Mouse (Mus musculus) 3T3-L1 (cell line): Measurements from ENCODE around the gene Arrdc2.
"Not testable (repeated sequence)": the region's sequence is repeated elsewhere in the genome, so short reads cannot be mapped to it uniquely, and the experiment has no call there.

Experiments
- DNase-seq: peaks from one replicate; pipeline ENCODE4 v3.0.0-alpha.2; 2015; ENCODE audit warnings: low read depth, low spot score

The Arrdc2 gene

DNA sequence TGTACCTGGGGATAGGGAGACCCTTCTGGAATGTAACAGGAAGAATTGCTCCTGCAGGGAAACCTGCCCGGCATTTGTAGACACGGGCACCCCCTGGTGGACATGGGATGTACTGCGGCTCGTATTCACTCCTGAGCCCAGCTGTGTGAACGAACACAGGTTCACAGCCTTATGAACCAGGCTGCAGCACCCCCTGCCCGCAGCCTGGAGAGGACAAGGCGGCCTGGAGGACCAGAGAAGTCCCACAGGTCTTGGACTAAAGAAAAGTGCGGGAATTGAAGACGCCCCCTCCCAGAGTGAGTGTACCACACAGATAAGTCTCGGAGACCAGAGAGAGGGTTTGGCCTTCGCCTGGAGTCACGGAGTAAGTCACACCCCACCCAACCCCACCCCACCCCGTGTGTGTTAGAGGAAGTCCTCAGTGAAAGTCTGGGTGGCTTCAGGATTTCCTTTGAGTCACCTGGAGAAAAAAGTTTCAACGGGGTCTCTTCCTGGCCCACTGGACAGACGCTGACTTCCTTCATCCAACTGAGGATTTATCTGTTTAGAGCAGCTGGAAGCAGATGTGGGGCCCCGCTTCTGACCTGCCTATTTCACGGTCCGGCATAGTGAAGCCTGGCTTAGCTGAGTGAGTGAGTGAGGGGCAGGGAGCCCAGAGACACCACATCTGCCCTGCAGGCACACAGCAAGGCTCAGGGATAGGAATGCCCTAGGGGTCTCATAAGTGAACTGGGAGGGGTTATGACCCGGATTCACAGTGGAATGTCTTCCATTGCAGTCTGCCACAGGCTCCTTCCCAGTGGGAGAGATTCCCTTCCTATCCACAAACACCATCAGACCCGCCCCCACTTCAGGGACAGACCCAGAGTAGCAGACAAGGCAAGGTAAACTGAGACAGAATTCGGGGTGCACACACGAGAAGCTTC, 1.9 kb upstream of the Arrdc2 start:
- DNase-seq = peak; percentile 96

DNA sequence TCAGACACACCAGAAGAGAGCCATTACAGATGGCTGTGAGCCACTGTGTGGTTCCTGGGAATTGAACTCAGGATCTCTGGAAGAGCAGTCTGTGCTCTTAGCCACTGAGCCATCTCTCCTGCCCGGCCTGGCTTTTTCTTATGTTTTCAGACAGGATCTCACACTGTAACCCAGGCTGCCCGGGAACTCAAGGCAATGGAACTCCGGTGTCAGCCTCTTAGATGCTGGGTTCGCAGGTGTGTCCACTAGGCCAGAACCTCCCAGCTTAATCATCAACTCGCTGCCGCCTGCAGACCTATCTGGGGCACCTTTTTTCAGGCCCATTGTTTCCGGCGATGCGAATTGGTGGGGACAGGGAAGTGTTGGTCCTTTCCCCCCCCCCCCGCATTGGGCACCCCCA, 1.1 kb upstream of the Arrdc2 start:
- peak; percentile 38 for DNase-seq

DNA sequence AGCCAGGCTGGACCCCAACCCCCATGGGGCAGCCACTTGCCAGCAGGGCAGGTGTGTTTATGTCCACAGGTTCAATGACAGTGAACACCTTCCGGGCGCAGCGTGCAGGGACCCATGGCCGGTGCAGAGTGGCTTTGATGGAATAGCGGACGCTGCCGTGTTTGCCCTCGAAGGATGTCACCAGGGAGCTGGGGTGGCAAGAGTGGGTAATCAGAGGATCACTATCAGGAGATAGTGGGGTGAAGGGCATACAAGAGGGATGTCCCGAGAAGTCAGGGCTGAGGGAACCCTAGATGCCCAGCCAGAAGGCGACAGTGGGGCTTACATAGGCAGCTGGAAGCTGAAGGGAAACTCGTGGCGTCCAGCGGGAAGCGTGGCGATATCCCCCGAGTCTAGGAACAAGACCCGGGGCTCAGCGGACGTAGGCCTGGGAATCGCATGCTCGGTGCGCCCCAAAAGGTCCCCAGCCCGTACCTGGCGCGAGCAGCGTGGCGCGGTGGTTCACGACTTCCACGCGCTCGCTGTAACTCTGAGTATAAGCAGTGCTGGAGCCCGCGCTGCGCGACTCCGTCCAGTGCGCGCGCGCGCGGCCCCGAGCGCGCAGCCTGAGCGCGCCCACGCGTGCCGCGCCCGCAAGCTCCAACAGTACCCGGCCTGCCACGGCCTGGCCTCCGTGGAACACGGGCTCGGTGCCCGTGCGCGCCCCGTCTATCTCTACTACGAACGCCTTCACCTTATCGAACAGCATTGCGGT, 689 bp downstream of the Arrdc2 start:
- peak; percentile 51 for DNase-seq

DNA sequence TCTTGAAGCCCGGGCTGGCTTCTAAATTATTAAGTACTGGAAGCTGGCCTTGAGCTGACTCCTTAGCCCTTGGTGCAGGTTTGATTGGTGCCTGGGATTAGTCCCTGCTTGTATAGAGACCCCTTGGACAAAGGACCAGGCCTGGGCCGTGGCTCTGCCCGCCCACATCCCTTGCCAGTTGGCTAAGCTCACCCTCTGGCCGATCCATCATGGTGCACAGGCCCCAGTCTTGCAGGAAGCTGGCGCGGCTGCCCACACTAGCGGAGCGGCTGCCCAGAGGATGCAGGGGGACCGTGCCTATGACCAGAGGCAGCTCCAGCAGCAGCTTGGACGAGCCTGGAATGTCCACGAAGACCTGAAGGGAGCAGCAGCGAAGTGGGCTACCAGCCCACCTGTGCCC, 2.9 kb downstream of the Arrdc2 start:
- no peak for DNase-seq

DNA sequence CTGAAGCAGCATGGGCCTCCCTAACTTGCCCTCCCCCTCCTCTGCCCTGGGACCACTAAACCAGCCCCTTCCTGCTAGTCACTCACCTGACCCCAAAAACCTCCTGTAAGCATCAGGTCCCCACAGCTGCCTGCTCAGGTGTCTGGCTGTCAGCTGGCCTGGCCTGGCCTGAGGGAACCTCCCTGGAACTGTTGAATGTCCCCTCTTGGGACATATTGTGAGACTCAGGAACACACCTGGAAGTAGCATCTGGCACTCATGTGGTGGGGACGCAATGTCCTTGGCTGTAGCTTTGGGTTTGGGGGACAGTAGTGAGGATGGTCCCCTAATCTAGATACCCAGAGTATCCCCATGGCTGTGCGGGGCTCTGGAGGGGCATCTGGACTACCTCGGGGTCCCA, 5.4 kb downstream of the Arrdc2 start:
- no peak for DNase-seq

DNA sequence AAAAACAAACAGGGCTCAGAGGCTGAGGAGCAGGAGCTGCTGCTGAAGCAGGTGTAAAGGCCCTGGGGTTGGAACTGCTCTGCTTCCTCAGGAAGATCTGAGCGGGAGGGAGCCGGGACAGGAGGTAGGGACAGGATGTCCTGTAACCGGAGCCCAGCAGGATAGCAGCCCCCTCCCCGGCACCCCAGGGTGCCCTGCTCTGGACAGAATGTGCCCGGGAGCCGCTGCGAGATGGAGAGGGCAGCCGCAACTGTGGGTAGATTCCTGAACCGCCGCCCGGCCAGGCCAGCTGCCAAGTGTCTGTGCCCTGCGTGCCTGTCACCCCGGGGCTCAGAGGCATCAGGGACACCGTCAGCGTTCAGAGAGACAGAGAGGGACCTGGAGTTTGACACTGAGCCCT, 6.0 kb downstream of the Arrdc2 start:
- DNase-seq = no peak

DNA sequence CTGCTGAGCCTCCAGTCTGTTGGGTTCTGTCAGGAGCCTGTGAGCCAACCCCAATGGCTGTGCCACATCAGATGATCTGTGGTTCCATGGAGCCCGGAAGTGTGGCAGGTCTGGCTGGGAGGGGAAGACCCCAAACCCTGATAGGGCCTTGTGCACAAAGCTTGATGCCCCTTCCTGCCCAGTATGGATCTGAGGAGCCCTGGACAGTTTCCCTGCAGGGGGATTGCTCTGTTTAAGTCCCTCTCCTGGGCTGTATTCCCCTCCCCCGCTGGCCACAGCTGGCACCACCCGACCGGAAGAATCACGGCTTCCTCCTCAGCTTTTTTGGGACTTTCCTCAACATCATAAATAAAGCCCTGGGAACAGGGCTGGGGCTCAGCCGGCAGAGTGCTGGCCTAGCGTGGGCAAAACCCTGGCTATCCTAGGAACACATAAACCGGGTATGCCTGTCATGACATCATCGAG, 6.5 kb downstream of the Arrdc2 start:
- DNase-seq = no peak

DNA sequence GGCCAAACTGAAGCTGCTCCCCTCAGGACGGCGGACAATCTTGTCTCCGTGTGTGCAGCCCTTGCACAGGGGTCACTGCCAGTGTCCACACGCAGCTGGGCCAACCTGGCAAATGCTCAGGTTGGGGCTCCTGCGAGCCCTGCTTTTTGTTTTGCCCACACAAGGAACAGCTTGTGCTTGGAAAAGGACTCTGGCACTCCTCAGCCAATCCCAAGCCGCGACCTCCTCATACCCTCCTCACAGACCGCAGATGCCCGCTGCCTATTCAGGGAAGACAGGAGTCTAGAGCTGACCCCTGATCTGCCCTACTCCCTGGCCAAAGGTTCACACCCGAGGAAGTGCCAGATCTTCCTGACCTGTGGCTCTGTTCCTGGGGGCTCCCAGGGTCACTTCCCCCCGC, 7.1 kb downstream of the Arrdc2 start:
- DNase-seq = no peak

DNA sequence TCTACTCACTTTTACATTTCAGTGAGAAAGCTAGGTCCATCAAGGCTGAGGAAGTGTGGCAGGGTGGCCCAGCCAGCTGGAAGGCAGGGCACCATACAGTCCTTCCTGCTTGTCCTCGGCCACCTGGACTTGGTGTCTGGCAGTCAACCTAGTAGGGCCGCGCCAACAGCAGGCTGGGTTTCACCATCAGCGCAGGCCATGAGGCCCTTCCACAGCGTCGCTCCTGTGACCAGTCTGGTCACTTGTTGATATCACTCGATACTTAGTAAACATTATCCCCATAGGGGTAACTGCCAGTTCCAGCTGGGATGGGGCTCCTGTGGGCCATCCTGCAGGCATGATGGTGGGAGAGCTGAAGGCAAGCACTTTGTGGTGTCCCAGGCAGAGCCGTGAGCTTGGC, 8.0 kb downstream of the Arrdc2 start:
- DNase-seq = no peak

DNA sequence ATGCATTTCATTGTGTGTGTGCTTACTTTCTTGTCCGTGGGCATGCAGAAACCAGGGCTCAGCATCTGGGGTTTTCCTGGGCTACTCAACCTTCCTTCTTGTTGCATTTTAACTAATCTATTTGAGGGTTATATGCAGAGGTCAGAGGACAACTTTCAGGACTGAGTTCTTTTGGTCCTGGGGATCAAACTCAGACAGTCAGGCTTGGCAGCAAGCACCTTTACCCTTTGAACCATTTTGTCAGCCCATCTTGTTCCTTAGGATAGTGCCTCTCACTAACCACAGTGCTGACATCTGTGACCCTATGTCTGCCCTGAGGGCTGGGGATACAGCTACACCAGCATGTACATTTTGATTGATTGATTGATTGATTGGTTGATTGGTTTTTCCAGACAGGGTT, 11.7 kb downstream of the Arrdc2 start:
- no peak for DNase-seq

DNA sequence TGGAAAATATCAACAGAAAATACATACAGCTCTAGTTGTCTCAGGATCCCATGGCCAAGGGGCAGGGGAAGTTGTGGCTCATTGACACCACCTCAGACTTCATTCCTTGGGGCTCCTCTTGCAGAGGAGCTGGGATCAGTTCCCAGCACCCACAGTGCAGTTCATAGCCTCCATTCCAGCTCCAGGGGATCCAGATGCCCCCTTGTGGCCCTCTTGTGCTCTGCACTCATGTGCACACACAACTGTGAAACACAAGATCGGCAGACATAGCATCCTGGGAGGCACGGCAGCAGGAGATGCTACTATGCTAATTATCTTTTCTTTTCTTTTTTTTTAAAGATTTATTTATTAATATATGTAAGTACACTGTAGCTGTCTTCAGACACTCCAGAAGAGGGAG, 12.5 kb downstream of the Arrdc2 start:
- DNase-seq = no peak

DNA sequence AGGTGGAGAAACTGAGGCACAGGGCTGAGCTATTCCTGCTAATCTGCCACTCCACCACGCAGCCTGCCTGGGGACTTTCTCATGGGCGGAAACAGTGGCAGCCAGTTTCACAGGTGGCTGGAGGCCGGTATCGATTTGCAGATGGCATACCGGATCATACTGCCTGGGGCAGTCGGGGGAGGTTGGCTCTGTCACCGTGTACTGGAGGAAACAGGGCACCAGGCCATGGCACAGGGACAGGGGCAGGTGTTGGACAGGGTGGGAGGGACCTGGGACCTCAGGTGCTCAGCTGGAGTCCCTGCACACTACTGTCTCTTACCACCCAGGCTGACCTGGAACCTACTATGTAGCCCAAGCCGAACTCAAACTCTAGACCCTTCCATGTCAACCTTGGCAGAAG, 13.7 kb downstream of the Arrdc2 start:
- no peak for DNase-seq

DNA sequence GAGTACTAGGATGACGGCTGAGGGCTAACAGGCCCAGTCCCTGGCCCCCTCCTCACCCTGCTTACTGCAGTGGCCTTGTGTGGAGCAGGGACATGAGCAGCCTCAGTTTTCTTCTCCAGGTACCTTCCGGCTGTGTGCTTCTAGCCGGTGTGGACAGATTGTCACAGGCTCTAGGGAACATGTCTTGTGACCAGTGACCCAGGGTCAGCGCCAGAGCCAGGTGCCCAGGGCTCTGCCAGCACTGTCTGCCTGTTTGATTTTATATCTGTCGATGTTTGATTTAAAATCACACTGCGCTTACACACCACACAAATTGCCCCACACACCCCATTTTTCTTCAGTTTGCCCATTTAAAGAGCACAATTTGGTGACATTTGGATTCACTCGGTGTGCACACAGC, 15.7 kb downstream of the Arrdc2 start:
- no peak for DNase-seq

DNA sequence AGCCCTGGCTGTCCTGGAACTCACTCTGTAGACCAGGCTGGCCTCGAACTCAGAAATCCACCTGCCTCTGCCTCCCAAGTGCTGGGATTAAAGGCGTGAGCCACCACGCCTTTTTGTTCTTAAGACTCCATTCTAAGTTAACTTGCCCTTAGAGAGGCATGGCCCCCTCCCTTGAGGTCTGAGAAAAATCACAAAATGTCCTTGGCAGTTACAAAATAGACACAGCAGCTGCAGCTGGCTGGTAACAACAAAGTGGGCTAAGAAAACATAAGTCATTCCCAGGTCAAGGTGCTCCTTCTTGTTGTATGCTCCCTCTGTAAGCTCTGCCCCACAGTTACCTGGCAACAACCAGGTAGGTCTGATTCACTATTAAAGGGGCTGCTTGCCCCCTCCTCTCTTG, 16.9 kb downstream of the Arrdc2 start:
- DNase-seq = not testable (repeated sequence)

DNA sequence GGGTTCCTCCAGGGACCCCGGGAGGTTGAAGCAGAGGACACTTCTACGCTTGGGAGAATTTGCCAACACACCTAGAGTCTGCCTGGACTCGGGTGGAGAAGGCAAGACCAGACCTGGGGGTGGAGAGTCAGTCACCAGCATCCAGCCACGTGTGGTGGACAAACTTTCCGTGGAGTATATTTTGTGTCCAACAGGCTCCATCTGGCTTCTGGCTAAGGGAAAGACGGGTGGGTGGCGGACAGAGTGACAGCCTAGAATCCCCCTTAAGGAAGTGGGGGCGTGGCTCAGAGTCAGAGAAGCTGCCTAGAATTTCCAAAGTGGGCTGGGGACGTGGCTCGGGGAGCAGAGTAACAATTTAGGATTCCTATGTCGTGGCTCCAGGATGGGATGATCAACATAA, 17.5 kb downstream of the Arrdc2 start:
- no peak for DNase-seq

DNA sequence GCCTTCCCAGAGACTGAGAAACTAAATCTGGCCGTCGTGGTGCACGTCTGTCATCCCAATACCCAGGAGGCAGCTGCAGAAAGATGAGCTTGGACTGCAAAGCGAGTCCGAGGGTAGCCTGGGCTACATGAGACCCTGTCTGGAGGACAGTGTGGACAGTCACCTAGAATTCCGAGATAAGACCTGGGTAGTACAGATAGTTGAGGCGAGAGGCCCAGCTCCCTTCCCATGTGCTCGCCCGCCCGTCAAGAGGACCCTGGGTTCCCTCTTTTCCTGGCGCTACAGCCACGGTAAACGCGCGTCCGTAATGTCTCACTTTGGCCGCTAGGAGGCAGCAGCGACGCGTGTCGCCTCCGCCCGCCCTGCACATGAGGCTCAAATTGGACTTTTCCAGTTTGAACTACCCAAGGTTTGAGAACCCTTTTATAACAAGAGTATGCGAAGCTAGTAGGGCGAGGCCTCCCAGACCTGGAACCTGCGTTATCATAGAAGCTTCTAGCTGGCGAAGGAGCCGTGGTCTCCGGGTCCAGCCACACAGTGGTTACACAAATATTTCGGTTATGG, 18.0 kb downstream of the Arrdc2 start:
- peak; percentile 60 for DNase-seq

DNA sequence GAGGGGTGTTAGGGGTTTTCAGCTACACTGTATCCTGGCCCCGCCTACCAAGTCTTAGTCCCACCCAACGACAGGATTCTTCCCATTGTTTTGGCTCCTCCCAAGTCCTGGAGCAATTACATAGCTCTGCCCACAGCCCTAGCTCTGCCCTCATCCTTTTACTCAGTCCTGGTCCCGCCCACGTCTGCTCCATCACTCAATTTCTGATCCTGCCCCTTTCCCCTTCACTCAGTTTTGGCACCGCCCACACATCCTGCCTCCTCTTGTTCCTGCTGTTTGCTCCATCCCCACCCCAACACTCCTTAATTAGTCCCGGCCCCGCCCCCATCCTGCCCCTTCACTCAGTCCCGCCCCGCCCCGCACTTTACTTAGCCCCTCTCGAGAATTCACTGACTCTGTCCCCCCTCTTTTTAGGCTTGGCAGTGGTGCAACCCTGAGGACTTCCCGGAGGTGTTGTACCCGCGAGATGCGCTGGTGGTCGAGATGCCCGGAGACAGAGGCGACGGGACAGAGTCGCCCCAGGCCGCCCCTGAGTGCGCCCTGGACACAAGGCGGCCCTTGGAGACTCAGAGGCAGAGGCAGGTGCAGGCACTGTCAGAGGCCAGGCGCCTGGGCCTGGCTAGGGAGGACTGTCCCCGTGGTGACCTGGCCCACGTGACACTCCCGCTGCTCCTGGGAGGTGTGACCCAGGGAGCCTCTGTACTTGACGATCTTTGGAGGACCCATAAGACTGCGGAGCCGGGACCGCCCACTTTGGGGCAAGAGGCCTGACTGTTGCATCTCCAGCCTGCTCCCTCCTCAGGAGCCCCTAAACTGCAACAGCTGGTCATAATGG, 19.2 kb downstream of the Arrdc2 start:
- DNase-seq = no peak

DNA sequence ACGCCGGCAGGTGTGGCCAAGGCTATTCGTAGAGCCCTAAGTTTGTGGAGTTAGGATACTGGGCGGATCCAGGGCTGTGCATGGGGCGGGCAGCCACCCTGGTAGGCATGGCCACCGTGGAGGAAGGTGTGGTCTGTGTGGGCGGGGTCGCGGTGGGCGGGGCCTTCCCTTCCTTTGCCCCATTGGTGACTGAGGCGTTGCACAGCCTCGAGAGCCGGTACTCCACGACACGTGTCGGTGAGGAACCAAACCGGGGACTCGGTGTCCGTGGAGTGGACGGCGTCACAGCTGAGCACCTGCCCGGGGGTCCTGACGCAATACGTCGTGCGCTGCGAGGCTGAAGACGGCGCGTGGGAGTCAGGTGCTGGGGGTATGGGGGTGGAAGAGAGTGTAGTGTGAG, 22.8 kb downstream of the Arrdc2 start:
- DNase-seq = no peak

DNA sequence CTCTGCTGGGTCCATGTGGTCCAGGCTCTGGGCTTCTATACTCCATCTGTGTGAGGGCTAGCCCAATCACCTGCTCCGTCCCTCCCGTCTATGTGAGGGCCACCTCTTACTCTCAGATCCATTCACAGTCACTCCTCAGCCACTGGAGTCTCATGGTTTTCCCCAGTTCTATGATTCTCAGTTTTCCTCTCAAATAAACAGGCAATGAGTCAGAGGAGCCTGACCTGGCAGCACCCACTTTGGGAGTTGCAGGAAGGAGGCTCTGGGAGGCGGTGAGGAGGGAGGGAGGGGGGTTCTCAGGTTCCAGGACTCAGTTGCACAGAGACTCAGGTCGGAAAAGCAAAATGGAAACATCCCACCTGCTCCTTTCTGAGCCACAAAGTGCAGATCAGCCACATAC, 26.6 kb downstream of the Arrdc2 start:
- peak; percentile 73 for DNase-seq

DNA sequence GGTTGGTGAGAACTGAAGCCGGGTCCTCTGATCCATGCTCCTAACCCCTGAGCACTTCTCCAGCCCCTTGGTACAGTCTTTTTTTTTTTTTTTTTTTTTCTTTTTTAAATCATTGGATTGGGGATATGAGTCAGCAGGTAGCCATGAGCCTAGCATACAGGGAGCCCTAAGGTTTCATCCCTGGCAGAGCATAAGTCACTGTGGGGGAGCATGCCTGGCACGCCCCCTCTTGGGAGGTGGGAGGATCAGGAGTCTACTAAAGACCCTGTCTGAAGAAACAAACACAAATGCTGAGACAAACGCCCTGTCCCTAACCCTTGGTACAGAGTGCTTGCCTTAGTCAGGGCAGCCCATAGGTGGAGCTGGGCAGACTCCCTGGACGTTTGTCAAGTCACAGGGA, 27.5 kb downstream of the Arrdc2 start:
- DNase-seq = peak; percentile 66

DNA sequence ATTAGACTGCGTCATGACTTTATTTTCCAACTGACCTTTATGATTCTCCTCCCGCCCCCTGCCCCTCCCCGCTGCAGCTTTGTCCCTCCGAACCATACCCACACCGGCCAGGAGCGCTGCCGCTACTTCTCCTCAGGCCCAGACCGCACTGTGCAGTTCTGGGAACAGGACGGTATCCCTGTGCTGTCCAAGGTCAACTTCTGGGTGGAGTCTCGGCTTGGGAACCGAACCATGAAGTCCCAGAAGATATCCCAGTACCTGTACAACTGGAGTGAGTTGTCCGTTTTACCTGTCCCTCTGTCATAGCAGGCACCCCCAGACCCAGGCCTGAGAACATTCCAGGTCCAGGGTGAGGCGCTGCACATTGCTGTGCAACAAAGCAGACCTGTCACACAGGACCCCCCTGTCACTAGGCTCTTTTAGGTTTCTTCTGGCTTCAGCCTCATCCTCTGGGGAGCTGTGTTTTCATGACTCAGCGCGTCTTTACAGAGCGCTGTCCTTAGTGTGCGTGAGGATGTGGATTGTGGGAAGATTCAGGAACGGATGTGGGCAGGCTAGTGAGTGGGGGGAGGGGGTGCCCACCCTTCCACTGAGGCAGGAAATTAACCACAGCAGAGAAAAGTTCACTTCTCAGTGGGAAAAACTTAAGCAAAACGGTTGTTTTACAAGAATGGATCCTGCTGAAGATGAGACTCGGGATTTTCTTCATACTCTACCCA, 28.4 kb downstream of the Arrdc2 start:
- DNase-seq = peak; percentile 70
